Mouse (Mus musculus) liver, adult 2 months (tissue): ENCODE data around the gene Aebp1. TPM values are rescaled to one million over a fixed set of nuclear protein-coding genes. Genes with fewer than 3 reads are reported as not detected.

Source experiments
- DNase-seq: peaks from one replicate; pipeline ENCODE4 v3.0.0-alpha.2; 2011; ENCODE audit warnings: low read depth, low spot score; ENCODE audit errors: extremely low read depth
- H3K27ac ChIP-seq: fragments of 200-500 bp; replicated peaks from 2 replicates; pipeline ENCODE4 v1.5.1; 2012; ENCODE audit warnings: low read depth, mild to moderate bottlenecking, control low read depth, inconsistent platforms, low read length; ENCODE audit not compliant: insufficient read depth
- H3K27me3 ChIP-seq: fragments of 200-500 bp; 2 replicates; pipeline ENCODE4 v1.6.1; 2012; ENCODE audit warnings: mild to moderate bottlenecking, moderate library complexity, low read length, inconsistent platforms; ENCODE audit not compliant: control insufficient read depth, insufficient read depth
- H3K36me3 ChIP-seq: fragments of 200-500 bp; 2 replicates; pipeline ENCODE4 v1.6.1; 2012; ENCODE audit warnings: low read length, inconsistent platforms; ENCODE audit not compliant: control insufficient read depth, insufficient read depth
- H3K4me1 ChIP-seq: fragments of 200-500 bp; 2 replicates; pipeline ENCODE4 v1.6.1; 2011; ENCODE audit warnings: low read length; ENCODE audit not compliant: control insufficient read depth, insufficient read depth
- H3K4me3 ChIP-seq: fragments of 200-500 bp; 2 replicates; pipeline ENCODE4 v1.5.1; 2011; ENCODE audit warnings: low read depth, mild to moderate bottlenecking, control low read depth, low read length, moderate library complexity; ENCODE audit not compliant: insufficient read depth
- H3K79me2 ChIP-seq: fragments of 200-500 bp; 2 replicates; pipeline ENCODE4 v1.6.1; 2012; ENCODE audit warnings: inconsistent platforms, mild to moderate bottlenecking, low read length, moderate library complexity; ENCODE audit not compliant: control insufficient read depth, insufficient read depth
- H3K9ac ChIP-seq: fragments of 200-500 bp; 2 replicates; pipeline ENCODE4 v1.6.1; 2012; ENCODE audit warnings: low read depth, mild to moderate bottlenecking, control low read depth, inconsistent platforms, low read length
- CTCF ChIP-seq: fragments of 200-500 bp; IDR thresholded peaks from 2 replicates; pipeline ENCODE4 v1.5.1; 2011; ENCODE audit warnings: low read depth, low read length, control low read depth
- POLR2A ChIP-seq: fragments of 200-500 bp; IDR thresholded peaks from 2 replicates; pipeline ENCODE4 v1.6.1; 2011; ENCODE audit warnings: low read length, control low read depth; ENCODE audit not compliant: insufficient read depth; ENCODE audit errors: extremely low read depth
- WGBS: fragments of 180-500 bp; shearing (Covaris S2); methylation state at CpG from one replicate; pipeline ENCODE4 v1.1.7; 2018; 5-methylcytosine and 5-hydroxymethylcytosine counted together
- polyA plus RNA-seq: library from polyadenylated mRNA; depleted of rRNA; stranded (reverse); fragments of >200 nt; gene quantifications from 2 replicates; pipeline ENCODE4 v1.2.3, GENCODE M21; 2012
- total RNA-seq: library from RNA; depleted of rRNA; stranded (reverse); fragments of >200 nt; gene quantifications from 2 replicates; pipeline ENCODE4 v1.2.3, GENCODE M21; 2014

Aebp1 gene
- total and polyA plus RNA-seq, 2 experiments, result 0.83 to 1.4 TPM

DNA sequence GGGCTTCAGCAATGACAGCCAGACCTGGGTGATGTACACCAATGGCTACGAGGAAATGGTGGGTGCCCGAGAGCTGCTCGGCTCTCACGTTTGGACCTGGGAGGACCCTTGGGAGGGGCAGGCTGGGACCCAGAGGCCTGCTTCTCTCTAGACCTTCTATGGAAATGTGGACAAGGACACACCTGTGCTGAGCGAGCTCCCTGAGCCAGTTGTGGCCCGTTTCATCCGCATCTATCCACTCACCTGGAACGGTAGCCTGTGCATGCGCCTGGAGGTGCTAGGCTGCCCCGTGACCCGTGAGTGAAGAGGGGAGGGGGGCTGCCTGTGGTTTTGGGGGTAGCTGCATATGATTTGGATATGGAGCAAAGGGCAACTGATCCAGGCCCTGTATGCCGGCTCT is 6.6 kb downstream of the Aebp1 start:
- no peak overlapping the region for H3K4me3 ChIP-seq
- TF ChIP-seq CTCF (no peak), POLR2A (no peak)
- H3K36me3 ChIP-seq, result 0 out of 2 replicates have a peak, but pooled peaks cover 2% of the 10 kb centered on the region
- H3K9ac ChIP-seq, result no peak overlapping the region
- no peaks in the 10 kb centered on the region for H3K79me2 ChIP-seq
- H3K27me3 ChIP-seq, result no peaks in the 10 kb centered on the region
- WGBS, result 93% methylated on average over 12 of the region's 12 CpGs
- no peaks in the 10 kb centered on the region for H3K4me1 ChIP-seq
- no peak overlapping the region for H3K27ac ChIP-seq
- no peak for DNase-seq

DNA sequence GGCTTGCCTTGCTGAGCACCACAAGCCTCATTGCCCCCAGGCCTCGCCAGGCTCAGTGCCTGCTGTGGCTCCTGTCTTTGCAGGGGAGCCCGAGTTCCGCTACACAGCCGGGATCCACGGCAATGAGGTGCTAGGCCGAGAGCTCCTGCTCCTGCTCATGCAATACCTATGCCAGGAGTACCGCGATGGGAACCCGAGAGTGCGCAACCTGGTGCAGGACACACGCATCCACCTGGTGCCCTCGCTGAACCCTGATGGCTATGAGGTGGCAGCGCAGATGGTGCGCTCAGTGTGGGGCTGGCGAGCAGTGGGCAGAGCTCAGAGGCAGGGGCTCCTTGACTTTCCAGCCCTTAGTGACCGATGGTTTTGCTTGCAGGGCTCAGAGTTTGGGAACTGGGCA is 7.6 kb downstream of the Aebp1 start:
- H3K4me3 ChIP-seq, result no peak overlapping the region
- no peak for TF ChIP-seq POLR2A
- TF ChIP-seq CTCF, result no peak
- H3K27me3 ChIP-seq, result no peaks in the 10 kb centered on the region
- no peak for DNase-seq
- H3K9ac ChIP-seq, result no peak overlapping the region
- H3K79me2 ChIP-seq, result no peaks in the 10 kb centered on the region
- 0 out of 2 replicates have a peak, but pooled peaks cover 2% of the 10 kb centered on the region for H3K36me3 ChIP-seq
- H3K4me1 ChIP-seq, result no peaks in the 10 kb centered on the region
- 97% methylated on average over 16 of the region's 16 CpGs for WGBS
- H3K27ac ChIP-seq, result no peak overlapping the region

DNA sequence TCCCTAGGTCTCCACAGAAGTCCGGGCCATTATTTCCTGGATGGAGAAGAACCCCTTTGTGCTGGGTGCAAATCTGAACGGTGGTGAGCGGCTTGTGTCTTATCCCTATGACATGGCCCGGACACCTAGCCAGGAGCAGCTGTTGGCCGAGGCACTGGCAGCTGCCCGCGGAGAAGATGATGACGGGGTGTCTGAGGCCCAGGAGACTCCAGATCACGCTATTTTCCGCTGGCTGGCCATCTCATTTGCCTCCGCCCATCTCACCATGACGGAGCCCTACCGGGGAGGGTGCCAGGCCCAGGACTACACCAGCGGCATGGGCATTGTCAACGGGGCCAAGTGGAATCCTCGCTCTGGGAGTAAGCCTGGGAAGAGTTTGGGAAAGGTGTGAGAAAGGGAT is 8.3 kb downstream of the Aebp1 start:
- no peaks in the 10 kb centered on the region for H3K27me3 ChIP-seq
- TF ChIP-seq CTCF, result no peak
- TF ChIP-seq POLR2A, result no peak
- 92% methylated on average over 16 of the region's 16 CpGs for WGBS
- H3K79me2 ChIP-seq, result no peaks in the 10 kb centered on the region
- no peak overlapping the region for H3K27ac ChIP-seq
- no peak overlapping the region for H3K9ac ChIP-seq
- no peak for DNase-seq
- no peak overlapping the region for H3K4me3 ChIP-seq
- 0 out of 2 replicates have a peak, but pooled peaks cover 2% of the 10 kb centered on the region for H3K36me3 ChIP-seq
- no peaks in the 10 kb centered on the region for H3K4me1 ChIP-seq

DNA sequence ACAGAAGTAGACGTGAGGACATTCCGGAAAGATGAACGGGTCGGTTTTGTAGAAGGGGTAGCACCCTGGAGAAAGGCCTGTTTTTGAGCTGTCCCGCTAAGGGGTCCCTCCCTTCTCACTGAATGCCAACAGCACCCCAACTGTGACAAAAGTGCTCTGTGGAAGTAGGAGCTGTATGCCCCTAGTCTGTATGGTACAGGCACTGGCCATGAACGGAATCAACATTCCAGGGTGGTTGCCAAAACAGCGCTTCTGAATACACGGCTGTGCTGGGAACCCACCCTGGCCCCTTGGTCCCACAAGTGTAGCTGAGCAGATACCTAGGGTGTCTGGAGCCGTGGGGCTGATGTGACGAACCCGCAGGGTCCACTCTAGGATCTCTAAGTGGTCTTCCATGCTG is 11.0 kb downstream of the Aebp1 start:
- H3K27ac ChIP-seq, result no peak overlapping the region
- H3K9ac ChIP-seq, result no peak overlapping the region
- no peak for DNase-seq
- H3K4me1 ChIP-seq, result peaks cover 2% of the 10 kb centered on the region; the same call in 1 of the 2 replicates
- no peaks in the 10 kb centered on the region for H3K27me3 ChIP-seq
- H3K4me3 ChIP-seq, result no peak overlapping the region
- whole genome bisulfite sequencing, result 96% methylated on average over 11 of the region's 11 CpGs
- no peaks in the 10 kb centered on the region for H3K79me2 ChIP-seq
- 0 out of 2 replicates have a peak, but pooled peaks cover 2% of the 10 kb centered on the region for H3K36me3 ChIP-seq
- TF ChIP-seq POLR2A (no peak), CTCF (no peak)

DNA sequence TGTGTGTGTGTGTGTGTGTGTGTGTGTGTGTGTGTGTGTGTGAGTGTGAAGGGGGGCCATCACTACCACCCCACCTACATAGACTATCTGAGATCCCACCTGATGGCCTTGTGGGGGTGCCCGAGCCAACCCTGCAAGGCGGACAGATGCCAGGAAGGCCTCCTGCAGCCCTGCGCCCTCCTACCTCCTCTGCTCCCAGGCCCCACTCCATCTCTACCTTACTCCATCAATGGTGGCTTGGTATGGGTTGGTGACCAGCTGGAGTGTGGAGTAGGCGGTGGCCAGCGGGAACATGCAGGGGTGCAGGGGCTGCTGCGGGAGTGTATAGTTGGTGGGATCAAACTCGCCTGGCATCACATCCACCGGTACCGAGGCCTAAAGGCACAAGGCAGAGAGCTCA is 11.4 kb downstream of the Aebp1 start:
- TF ChIP-seq CTCF, result no peak
- TF ChIP-seq POLR2A, result no peak

DNA sequence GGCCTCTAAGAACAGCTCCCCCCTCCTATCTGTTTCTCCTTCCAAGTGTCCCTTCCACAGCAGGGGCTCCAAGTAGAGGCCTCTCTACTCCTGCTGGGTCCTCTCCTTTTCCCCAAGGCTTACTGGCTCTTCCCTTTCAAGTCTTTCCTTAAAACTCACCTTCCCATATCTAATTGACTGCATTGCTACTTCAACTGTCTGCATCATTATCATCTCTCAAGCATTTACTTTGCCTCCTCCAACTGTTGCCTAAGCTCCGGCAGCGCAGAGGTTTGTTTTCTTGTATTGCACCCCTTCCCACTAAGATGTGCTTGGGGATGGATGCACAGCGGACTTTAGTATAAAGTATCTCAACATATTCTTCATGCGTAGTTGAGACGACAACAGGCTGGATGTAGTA is 15.7 kb downstream of the Aebp1 start:
- WGBS, result 2% methylated on average over 5 of the region's 5 CpGs
- Histone ChIP-seq H3K4me1 (peaks cover 2% of the 10 kb centered on the region; the same call in 1 of the 2 replicates), H3K27ac (no peak overlapping the region), H3K4me3 (peak overlapping the region; percentile 15; the same call in 1 of the 2 replicates), H3K36me3 (0 out of 2 replicates have a peak, but pooled peaks cover 2% of the 10 kb centered on the region), H3K27me3 (no peaks in the 10 kb centered on the region), H3K79me2 (no peaks in the 10 kb centered on the region), H3K9ac (0 out of 2 replicates have a peak overlapping the region, but pooled peaks have one; percentile 53)
- no peak for TF ChIP-seq POLR2A
- no peak for TF ChIP-seq CTCF
- no peak for DNase-seq

More for the DNA sequence above, 11.4 kb downstream of the Aebp1 start:
- H3K27ac ChIP-seq, result no peak overlapping the region
- H3K9ac ChIP-seq, result no peak overlapping the region
- 0 out of 2 replicates have a peak, but pooled peaks cover 2% of the 10 kb centered on the region for H3K36me3 ChIP-seq
- peaks cover 2% of the 10 kb centered on the region; the same call in 1 of the 2 replicates for H3K4me1 ChIP-seq
- no peak overlapping the region for H3K4me3 ChIP-seq
- H3K27me3 ChIP-seq, result no peaks in the 10 kb centered on the region
- no peak for DNase-seq
- 98% methylated on average over 9 of the region's 9 CpGs for WGBS
- no peaks in the 10 kb centered on the region for H3K79me2 ChIP-seq
